Mouse (Mus musculus): Measurements from ENCODE around the gene Sync.

Gene Sync

DNA sequence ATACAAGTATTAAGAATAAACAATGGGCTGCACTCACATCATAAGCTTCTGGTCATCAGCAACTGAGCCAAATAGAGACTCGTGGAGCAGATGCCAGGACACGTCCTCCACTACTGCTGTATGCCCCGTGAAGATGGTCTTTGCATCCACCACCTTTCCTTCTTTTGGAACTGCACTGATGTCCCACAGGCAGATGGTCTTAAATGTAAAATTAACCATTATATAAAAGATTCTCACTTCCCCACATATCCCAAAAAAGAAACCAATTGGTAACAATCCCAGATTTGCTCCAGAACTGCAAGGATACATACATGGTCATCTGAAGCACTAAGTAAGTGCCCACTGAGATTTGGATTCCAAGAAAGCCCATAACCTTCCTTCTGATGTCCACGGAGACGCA lies 34.6 kb downstream of the Sync start:
- no peak for TF ChIP-seq GATA4 (IDR thresholded peaks at IDR 0.05; ENCODE audit: insufficient replicate concordance, low read length)

DNA sequence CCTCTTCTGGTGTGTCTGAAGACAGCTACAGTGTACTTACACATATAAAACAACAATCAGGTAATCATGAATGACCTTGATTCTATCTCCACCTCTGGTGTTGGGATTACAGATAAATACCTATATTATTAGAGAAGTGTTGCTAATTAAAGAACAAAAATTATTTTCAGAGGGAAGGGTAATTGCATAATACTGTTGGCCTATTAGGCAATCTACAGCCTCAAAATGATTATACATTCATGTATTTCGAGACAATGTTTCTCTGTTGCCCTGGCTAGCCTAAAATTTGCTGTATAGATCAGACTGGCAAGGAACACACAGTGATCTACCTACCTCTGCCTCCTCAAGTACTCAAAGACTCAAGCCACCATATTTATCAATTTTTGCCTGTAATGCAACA lies 36.1 kb downstream of the Sync start:
- no peak for TF ChIP-seq GATA4 (IDR thresholded peaks at IDR 0.05; ENCODE audit: insufficient replicate concordance, low read length)

DNA sequence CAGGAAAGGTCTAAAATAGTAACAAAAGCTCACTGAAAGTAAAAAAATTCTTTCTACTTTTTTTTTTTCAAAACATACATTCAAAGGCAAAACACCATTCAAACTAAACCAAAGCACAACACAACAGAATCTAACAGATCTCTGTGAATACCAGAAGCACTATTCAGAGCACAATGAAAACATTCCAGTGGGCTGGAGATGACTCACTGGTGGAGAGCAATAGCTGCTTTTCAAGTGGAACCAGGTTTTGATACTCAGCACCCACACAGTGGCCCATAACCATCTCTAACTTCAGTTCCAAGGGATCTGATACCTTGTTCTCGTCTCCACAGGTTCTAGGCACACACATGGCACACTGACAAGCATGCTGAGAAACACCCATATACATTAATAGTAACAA lies 37.3 kb downstream of the Sync start:
- no peak for TF ChIP-seq GATA4 (IDR thresholded peaks at IDR 0.05; ENCODE audit: insufficient replicate concordance, low read length)

DNA sequence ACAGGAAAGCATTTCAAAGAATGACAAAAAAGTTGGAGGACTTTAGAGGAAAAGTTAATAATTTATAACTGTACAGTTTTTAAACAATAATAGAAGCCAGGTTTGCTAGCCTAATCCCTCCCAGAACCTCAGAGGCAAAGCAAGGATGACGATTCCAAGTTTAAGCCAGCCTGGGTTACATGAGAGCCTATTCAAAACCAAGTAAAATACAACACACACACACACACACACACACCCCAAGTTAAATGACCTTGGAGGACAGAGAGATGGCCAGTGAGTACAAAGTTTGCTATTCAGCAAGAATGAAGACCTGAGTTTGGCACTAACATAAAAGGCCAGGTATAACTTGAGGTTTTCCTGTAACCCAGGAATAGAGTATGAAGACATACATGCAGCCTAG lies 38.8 kb downstream of the Sync start:
- TF ChIP-seq GATA4 (IDR thresholded peaks at IDR 0.05; ENCODE audit: insufficient replicate concordance, low read length): no peak

DNA sequence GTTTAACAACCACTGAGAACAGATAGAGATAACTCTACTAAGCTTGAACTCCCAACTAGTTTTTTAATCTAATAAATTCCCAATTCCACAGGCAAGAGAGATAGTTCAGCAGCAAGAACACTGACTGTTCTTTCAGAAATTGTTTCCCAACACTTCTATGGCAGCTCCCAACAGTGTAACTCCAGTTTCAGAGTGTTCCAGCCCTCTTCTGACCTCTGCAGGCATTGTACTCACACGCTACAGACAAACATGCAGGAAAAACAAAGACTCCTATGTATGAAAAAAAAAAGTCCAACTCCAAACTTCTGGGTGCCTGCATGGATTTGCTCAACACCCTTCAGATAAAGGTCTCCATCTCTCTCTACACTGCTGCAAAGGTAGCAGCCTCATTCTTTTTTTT lies 45.4 kb downstream of the Sync start:
- TF ChIP-seq GATA4 (IDR thresholded peaks at IDR 0.05; ENCODE audit: insufficient replicate concordance, low read length): no peak

DNA sequence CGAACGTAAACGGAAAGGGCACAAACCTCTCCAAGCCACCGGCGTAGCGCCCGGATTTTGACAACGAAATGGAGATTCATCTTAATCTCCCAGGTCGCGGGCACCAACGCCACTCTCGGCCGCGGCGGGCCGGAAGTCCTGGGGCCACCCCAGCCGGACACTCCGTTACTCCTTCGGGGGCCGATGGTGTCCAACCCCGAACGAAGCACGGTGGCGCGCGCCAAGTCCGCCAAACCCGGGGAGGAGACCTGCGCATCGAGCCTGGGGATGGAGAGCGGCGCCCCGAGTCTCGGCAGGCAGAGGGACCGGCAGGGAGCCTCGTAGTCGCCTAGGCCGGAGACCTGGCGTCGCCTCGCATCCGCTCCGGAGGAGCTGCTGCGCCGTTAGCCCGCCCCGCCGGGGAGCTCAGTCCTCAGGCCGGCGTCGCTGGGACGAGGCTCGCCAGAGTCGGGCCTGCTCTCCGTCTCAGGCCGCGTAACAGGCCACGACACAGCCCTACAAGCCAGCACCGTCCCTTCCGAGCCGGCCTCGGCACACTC lies 47.3 kb downstream of the Sync start:
- TF ChIP-seq GATA4 (IDR thresholded peaks at IDR 0.05; ENCODE audit: insufficient replicate concordance, low read length): no peak

DNA sequence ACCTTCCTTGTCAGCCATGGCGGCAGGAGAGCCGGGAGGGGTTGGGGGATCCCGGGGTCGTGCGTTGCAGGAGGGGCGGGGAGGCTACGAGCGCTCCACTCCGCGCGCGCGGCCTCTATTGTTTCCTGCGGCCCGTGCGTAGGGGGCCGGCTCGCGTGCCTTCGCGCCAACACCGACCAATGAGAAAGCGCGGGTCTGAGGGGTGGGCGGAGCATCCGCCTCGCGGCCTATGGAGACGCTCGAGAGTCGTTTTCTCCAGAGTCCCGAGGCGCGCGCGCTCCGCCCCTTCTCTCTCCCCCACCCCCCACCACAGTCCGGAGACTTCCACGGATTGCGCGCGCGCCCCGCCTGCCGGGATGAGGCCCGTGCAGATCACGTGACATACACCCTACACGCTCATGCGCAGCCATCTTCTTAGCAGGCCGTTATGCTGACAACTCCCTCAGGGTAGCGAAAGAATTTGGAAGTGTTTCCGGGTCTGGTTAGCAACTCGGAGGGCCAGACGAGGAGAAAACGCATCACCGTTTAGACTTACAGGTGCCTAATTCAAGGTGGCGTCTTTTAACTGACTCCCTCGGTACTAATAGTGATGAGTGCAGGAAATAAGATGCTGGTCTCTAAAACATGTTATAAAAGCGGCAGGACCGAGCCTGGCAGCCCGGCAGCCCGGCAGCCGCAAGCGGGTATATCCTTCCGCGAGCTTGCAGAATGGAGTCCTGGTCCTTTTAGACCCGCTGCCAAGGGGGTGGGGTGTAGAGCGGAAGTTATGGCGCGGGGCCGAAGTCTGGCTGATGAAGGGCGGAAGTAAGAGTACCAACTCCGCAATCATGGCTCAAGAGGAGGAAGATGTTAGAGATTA lies 48.0 kb downstream of the Sync start, which contains the start of the genes Rbbp4 and Zbtb8os:
Gene Rbbp4, minus strand, starts transcription at position 155 of the 859 bp plus-strand sequence.
Gene Zbtb8os, plus strand, starts transcription at position 480 of the 859 bp plus-strand sequence.
- TF ChIP-seq GATA4 (IDR thresholded peaks at IDR 0.05; ENCODE audit: insufficient replicate concordance, low read length): no peak

DNA sequence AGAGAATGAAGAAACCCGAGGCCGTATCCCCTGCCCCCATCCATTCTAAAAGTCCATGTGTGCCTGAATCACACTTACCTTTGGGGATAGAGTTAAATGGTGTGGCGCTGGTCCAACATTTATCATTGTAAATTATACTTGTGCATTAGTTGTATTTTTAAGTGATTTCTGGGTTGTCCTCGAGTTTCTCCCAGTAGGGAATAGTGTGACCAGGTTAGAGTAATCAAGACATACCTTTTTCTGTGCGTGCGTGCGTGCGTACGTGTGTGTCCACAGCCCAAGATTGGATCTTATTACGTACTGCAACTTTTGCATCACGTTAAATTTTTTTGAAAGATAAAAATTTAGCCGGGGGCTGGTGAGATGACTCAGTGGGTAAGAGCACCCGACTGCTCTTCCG lies 48.9 kb downstream of the Sync start:
- no peak for TF ChIP-seq GATA4 (IDR thresholded peaks at IDR 0.05; ENCODE audit: insufficient replicate concordance, low read length)

DNA sequence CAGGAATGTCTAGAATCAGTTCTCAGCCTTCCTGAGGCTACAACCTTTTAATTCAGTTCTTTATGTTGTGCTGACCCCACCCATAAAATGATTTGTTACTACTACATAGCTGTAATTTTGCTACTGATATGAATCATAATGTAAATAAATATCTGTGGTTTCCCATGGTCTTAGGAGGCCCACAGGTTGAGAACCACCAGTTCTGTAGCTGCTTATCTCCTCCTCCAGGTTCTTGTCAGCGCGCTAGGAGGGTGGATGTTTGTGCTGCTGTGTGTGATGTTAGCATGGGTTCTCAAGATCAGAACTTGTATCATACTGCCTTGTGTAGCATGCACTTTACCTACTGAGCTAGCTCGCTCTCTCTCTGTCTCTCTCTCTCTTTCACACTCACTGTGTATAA lies 52.3 kb downstream of the Sync start:
- TF ChIP-seq GATA4 (IDR thresholded peaks at IDR 0.05; ENCODE audit: insufficient replicate concordance, low read length): no peak

DNA sequence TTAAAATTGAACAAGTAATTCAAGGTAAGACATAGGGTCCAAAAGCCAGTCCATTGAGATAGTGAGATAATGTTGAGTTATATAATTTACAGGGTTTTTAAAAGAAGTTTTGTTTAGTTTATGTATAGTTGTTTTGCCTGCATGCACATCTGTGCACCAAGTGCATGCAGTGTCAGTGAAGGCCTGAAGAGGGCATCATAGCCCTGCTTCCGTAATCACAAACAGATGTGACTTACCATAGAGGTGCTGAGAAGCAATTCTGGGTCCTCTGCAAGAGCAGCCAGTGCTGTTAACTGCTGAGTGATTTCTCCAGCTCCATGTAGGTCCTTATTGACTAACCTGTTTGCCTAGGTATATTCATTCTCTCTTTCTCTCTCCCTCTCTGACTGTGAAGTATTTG lies 54.5 kb downstream of the Sync start:
- no peak for TF ChIP-seq GATA4 (IDR thresholded peaks at IDR 0.05; ENCODE audit: insufficient replicate concordance, low read length)

DNA sequence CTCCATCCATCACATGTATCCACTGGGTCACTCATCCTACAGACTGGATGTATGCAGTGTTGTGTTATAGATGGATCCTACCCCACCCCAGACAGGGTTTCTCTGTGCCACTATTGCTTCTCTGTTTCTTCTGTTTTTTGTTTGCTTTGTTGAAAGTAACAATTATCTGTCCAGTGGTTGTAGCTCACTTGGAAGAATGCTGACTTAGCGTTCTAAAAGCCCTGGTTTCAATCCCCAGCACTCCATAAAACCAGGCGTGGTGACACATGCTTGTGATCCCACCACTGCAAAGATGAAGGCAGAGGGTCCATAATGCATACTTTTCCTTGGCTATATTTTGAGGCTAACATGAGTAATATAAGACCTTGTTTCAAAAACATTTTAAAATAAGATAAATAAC lies 55.3 kb downstream of the Sync start:
- no peak for TF ChIP-seq GATA4 (IDR thresholded peaks at IDR 0.05; ENCODE audit: insufficient replicate concordance, low read length)

DNA sequence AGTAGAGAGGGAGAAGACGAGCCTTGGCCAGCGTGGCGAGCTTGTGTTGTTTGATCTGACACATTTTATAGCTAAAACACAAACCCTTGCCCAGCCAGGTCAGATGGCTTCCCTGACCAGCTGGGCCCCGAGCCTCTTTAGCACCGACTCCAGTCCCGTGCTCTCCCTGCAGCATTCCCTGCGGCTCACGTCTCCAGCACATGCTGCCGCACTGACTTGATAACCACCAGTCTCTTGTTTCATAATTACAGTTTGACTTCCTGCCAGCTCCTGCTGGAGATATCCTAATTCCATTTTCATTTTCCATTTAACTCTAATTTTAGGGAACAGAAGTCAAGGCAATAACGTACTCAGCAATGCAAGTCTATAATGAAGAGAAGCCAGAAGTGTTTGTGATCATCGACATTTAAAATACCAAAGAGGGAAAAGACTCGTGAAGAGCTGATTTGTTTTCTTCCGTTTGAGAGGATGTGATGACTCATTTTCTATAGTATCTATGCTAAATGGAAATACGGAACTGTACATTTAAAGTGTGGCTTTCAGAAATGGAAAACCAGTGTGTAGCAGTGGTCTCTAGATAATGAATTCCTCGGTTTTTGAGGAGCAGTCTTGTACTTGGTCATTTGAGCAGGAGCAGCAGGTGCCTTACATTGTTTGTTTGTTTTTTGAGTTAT lies 59.2 kb downstream of the Sync start:
- no peak for TF ChIP-seq GATA4 (IDR thresholded peaks at IDR 0.05; ENCODE audit: insufficient replicate concordance, low read length)

DNA sequence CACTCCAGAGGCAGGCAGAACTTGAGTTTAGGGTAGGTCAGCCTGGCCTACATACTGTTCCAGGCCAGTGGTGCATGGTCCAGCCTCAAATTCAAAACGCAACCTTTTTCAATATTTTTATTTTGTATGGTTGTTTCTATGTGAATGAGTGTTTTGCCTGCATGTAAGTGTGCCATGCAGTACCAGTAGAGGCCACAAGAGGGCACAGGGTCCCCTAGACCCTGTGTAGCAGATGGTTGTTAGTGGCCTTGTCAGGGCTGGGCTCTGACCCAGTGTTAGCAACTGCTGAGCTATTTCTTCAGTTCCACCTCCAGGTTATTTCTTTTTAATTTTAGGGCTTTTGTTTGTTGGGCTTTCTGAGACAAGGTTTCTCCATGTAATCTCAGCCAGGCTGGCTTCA lies 63.2 kb downstream of the Sync start:
- TF ChIP-seq GATA4 (IDR thresholded peaks at IDR 0.05; ENCODE audit: insufficient replicate concordance, low read length): no peak

DNA sequence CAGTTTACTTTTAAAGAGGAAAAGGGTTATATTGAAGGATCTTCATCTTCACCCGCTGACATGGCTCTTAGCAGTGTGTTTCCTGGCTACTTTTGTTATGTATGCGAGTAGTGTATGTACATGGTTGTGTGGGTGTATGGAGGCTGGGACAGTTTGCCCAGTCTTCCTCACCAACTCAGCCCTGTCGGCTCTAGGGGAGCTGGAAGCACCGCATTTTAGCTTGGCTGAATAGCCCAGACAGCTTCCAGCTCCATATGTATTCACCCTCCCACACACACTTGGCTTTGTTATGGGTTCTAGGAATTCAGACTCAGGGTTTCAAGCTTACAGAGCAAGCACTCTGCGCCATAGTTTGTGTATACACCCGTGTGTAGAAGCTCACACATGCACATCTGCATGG lies 63.7 kb downstream of the Sync start:
- no peak for TF ChIP-seq GATA4 (IDR thresholded peaks at IDR 0.05; ENCODE audit: insufficient replicate concordance, low read length)

DNA sequence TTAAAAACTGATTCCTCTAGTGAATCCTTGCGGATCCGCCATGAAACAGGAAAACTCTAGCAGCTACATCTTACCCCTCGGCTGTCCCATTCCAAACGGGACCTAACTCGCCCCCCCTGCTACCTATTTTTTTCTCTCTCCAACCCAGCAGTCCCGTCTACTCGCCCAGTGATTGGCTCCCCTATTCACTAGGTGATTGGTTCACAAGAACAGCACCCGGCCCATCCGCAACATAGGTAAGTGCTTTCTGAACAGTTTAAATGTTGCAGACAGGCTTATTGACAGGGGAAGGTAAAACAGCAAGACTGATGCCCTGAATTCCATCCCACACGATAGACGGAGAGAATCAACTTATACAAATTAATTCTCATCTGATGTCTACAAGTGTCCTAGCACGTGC lies 65.8 kb downstream of the Sync start:
- TF ChIP-seq GATA4 (IDR thresholded peaks at IDR 0.05; ENCODE audit: insufficient replicate concordance, low read length): no peak

DNA sequence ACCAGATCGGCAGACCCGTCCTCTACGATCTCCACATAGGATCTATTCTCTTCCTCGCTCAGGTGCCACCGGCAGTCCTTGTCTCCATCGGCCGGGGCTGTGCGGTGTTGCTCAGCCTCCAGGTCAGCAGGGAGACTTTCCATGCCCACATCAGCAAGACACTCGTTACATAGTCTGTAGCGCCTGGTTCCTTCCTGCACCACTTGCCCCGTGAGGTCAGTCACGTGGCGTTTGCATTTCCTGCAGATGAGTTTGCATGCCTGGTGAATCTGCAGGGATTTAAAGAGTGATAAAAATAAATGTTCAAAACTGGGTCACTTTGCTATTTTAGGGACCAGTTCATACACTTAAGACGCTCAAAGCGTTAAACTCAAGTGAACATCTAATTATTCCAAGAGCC lies 66.8 kb downstream of the Sync start:
- no peak for TF ChIP-seq GATA4 (IDR thresholded peaks at IDR 0.05; ENCODE audit: insufficient replicate concordance, low read length)

All from liver, adult (tissue).